Mouse (Mus musculus): ENCODE measurements around the gene Zkscan6. TPM values are rescaled to one million over a fixed set of nuclear protein-coding genes. Genes with fewer than 3 reads are reported as not detected.

The Zkscan6 gene
- polyA plus RNA-seq, 1 experiment, result 6.4 TPM

DNA sequence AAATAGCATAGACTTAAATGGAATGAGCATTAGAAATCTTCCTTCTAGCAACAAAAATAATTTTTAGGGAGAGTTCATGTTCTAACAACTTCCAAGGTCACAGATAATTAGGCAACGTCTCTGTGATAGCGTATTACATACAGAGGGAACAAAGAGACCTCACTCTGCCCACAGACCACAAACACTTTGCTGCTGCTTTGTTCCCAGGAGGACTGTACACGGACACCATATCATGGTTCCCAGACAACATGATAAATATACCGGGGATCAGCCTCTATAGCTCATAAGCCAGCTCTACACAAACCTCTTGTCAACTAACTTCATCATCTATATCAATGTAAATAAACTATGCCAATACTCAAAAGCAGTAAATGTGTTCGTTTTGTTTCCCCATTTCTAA is 37.0 kb upstream of the Zkscan6 start:
- H3K79me2 ChIP-seq (ENCODE audit: control insufficient read depth, insufficient read depth), result peaks cover 89% of the 10 kb centered on the region
- H3K4me2 ChIP-seq (ENCODE audit: low read depth), result no peak overlapping the region
- H3K36me3 ChIP-seq (ENCODE audit: control insufficient read depth, insufficient read depth), result no peaks in the 10 kb centered on the region
- no peak overlapping the region for H3ac ChIP-seq (ENCODE audit: control insufficient read depth, insufficient read length)
- no peaks in the 10 kb centered on the region for H3K27me3 ChIP-seq (ENCODE audit: control insufficient read depth, insufficient read depth, insufficient read length)
- no peak for TF ChIP-seq USF1 (IDR thresholded peaks at IDR 0.05; ENCODE audit: low read depth)
- no peak for TF ChIP-seq TCF12 (IDR thresholded peaks at IDR 0.05; ENCODE audit: insufficient read depth, poor library complexity, severe bottlenecking)
- no peak for TF ChIP-seq CEBPB (IDR thresholded peaks at IDR 0.05; ENCODE audit: insufficient read depth, poor library complexity, severe bottlenecking)
- no peak for TF ChIP-seq POLR2A (IDR thresholded peaks at IDR 0.05; ENCODE audit: insufficient read length, low read depth)
- TF ChIP-seq SRF (IDR thresholded peaks at IDR 0.05; ENCODE audit: control insufficient read depth, insufficient read length, low read depth), result no peak
- no peak for TF ChIP-seq TCF3 (IDR thresholded peaks at IDR 0.05; ENCODE audit: insufficient read length, low read depth)
- no peak for TF ChIP-seq E2F4 (IDR thresholded peaks at IDR 0.05; ENCODE audit: insufficient read depth)
- no peak for TF ChIP-seq MAX (IDR thresholded peaks at IDR 0.05; ENCODE audit: low read depth)
- TF ChIP-seq POLR2AphosphoS2 (IDR thresholded peaks at IDR 0.05; ENCODE audit: insufficient read length, low read depth), result no peak
- no peak for TF ChIP-seq MYOD1 (IDR thresholded peaks at IDR 0.05; ENCODE audit: control insufficient read depth in 1 of 3, insufficient read length in 2 of 3, low read depth in 2 of 3)
- TF ChIP-seq MYOG (IDR thresholded peaks at IDR 0.05; ENCODE audit: control insufficient read depth in 1 of 3, insufficient read depth in 1 of 3, insufficient read length in 2 of 3, low read depth in 2 of 3), result no peak
- TF ChIP-seq REST (IDR thresholded peaks at IDR 0.05; ENCODE audit: insufficient read depth, insufficient read length), result no peak
- no peak overlapping the region for H3K4me3 ChIP-seq

DNA sequence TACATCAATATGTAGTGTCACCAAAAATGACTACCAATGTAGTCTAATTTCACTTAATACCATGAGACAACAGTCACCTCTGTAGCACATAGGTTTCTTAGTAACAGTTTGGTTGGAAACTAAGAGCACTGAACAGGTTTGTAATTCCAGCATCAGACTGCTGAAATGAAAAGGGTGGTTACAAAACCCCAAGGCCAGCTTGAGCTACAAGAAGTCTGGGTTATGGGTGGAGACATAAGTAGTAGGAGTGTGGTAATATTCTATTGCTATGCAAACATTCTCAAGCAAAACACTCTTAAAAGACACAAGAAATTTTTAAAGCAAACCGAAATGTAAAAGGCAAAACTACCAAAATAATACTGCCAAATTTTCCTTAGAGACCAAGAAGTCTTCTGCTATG is 35.4 kb upstream of the Zkscan6 start:
- Histone ChIP-seq H3K4me3 (no peak overlapping the region), H3K4me2 (ENCODE audit: low read depth) (no peak overlapping the region), H3ac (ENCODE audit: control insufficient read depth, insufficient read length) (no peak overlapping the region), H3K79me2 (ENCODE audit: control insufficient read depth, insufficient read depth) (peaks cover 90% of the 10 kb centered on the region), H3K36me3 (ENCODE audit: control insufficient read depth, insufficient read depth) (no peaks in the 10 kb centered on the region), H3K27me3 (ENCODE audit: control insufficient read depth, insufficient read depth, insufficient read length) (no peaks in the 10 kb centered on the region)
- no peak for TF ChIP-seq REST (IDR thresholded peaks at IDR 0.05; ENCODE audit: insufficient read depth, insufficient read length)
- TF ChIP-seq TCF12 (IDR thresholded peaks at IDR 0.05; ENCODE audit: insufficient read depth, poor library complexity, severe bottlenecking), result no peak
- TF ChIP-seq MYOD1 (IDR thresholded peaks at IDR 0.05; ENCODE audit: control insufficient read depth in 1 of 3, insufficient read length in 2 of 3, low read depth in 2 of 3), result no peak
- no peak for TF ChIP-seq MYOG (IDR thresholded peaks at IDR 0.05; ENCODE audit: control insufficient read depth in 1 of 3, insufficient read depth in 1 of 3, insufficient read length in 2 of 3, low read depth in 2 of 3)
- no peak for TF ChIP-seq SRF (IDR thresholded peaks at IDR 0.05; ENCODE audit: control insufficient read depth, insufficient read length, low read depth)
- TF ChIP-seq USF1 (IDR thresholded peaks at IDR 0.05; ENCODE audit: low read depth), result no peak
- no peak for TF ChIP-seq CEBPB (IDR thresholded peaks at IDR 0.05; ENCODE audit: insufficient read depth, poor library complexity, severe bottlenecking)
- TF ChIP-seq E2F4 (IDR thresholded peaks at IDR 0.05; ENCODE audit: insufficient read depth), result no peak
- TF ChIP-seq MAX (IDR thresholded peaks at IDR 0.05; ENCODE audit: low read depth), result no peak
- no peak for TF ChIP-seq POLR2A (IDR thresholded peaks at IDR 0.05; ENCODE audit: insufficient read length, low read depth)
- no peak for TF ChIP-seq POLR2AphosphoS2 (IDR thresholded peaks at IDR 0.05; ENCODE audit: insufficient read length, low read depth)
- TF ChIP-seq TCF3 (IDR thresholded peaks at IDR 0.05; ENCODE audit: insufficient read length, low read depth), result no peak

DNA sequence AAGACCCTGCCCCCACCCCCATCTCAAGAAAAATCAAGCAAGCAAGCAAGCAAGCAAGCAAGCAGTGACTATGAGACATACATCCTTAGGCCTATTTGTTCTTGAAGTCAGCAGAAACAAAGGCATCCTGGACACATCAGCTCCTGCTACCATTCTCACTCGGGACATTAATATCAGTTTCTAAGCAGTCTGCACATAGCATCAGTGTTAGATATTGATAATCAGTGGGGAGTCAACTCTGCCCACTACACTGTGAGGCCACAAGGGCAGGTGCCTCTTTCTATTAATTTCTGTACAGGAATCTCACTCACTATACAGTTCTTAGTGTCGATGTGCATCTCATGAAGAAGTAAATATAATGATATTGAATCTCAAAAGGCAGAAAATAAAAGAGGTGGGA is 33.4 kb upstream of the Zkscan6 start:
- no peak for TF ChIP-seq E2F4 (IDR thresholded peaks at IDR 0.05; ENCODE audit: insufficient read depth)
- TF ChIP-seq POLR2AphosphoS2 (IDR thresholded peaks at IDR 0.05; ENCODE audit: insufficient read length, low read depth), result no peak
- no peak for TF ChIP-seq MAX (IDR thresholded peaks at IDR 0.05; ENCODE audit: low read depth)
- TF ChIP-seq SRF (IDR thresholded peaks at IDR 0.05; ENCODE audit: control insufficient read depth, insufficient read length, low read depth), result no peak
- no peak for TF ChIP-seq USF1 (IDR thresholded peaks at IDR 0.05; ENCODE audit: low read depth)
- TF ChIP-seq POLR2A (IDR thresholded peaks at IDR 0.05; ENCODE audit: insufficient read length, low read depth), result no peak
- TF ChIP-seq MYOG (IDR thresholded peaks at IDR 0.05; ENCODE audit: control insufficient read depth in 1 of 3, insufficient read depth in 1 of 3, insufficient read length in 2 of 3, low read depth in 2 of 3), result no peak
- TF ChIP-seq TCF12 (IDR thresholded peaks at IDR 0.05; ENCODE audit: insufficient read depth, poor library complexity, severe bottlenecking), result no peak
- TF ChIP-seq MYOD1 (IDR thresholded peaks at IDR 0.05; ENCODE audit: control insufficient read depth in 1 of 3, insufficient read length in 2 of 3, low read depth in 2 of 3), result no peak
- TF ChIP-seq TCF3 (IDR thresholded peaks at IDR 0.05; ENCODE audit: insufficient read length, low read depth), result no peak
- no peak for TF ChIP-seq REST (IDR thresholded peaks at IDR 0.05; ENCODE audit: insufficient read depth, insufficient read length)
- TF ChIP-seq CEBPB (IDR thresholded peaks at IDR 0.05; ENCODE audit: insufficient read depth, poor library complexity, severe bottlenecking), result no peak
- Histone ChIP-seq H3K27me3 (ENCODE audit: control insufficient read depth, insufficient read depth, insufficient read length) (no peaks in the 10 kb centered on the region), H3K79me2 (ENCODE audit: control insufficient read depth, insufficient read depth) (peaks cover 94% of the 10 kb centered on the region), H3K4me2 (ENCODE audit: low read depth) (no peak overlapping the region), H3ac (ENCODE audit: control insufficient read depth, insufficient read length) (no peak overlapping the region), H3K36me3 (ENCODE audit: control insufficient read depth, insufficient read depth) (no peaks in the 10 kb centered on the region), H3K4me3 (no peak overlapping the region)

DNA sequence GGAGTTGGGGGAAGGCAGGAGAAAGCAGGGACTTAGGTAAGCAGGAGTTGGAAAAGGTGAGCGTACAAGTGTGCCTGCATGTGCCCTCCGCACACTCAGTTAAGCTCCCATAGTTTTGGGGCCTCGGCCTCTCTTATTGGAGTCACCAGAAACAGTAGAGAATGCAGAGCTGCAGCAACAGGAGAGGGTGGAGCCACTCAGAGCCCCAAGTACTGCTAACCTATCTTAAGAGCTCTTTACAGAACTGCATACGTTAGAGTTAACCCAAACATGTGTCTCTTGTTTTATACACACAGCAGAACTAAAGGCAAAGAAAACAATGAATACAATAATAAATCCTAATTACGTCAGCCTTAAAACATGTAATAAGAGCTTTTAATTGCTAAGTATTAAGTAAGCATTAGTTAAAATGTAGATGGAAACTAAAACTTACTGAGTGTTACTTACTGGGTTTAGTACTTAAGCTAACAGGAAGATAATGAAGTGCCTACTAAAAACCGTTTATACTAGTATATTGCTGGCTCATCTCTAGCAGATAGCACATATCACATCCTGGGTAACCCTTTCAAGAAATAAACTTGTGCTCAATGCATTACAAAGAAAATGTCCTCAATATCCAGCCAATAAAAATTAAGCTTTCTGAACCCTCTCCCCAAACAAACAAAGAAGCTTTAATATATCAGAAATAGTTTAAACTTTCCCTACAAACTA is 32.9 kb upstream of the Zkscan6 start:
- Histone ChIP-seq H3K36me3 (ENCODE audit: control insufficient read depth, insufficient read depth) (no peaks in the 10 kb centered on the region), H3K4me3 (no peak overlapping the region), H3ac (ENCODE audit: control insufficient read depth, insufficient read length) (no peak overlapping the region), H3K4me2 (ENCODE audit: low read depth) (no peak overlapping the region), H3K79me2 (ENCODE audit: control insufficient read depth, insufficient read depth) (peaks cover 91% of the 10 kb centered on the region), H3K27me3 (ENCODE audit: control insufficient read depth, insufficient read depth, insufficient read length) (no peaks in the 10 kb centered on the region)
- TF ChIP-seq USF1 (IDR thresholded peaks at IDR 0.05; ENCODE audit: low read depth) (no peak), CEBPB (IDR thresholded peaks at IDR 0.05; ENCODE audit: insufficient read depth, poor library complexity, severe bottlenecking) (no peak), POLR2AphosphoS2 (IDR thresholded peaks at IDR 0.05; ENCODE audit: insufficient read length, low read depth) (no peak), TCF12 (IDR thresholded peaks at IDR 0.05; ENCODE audit: insufficient read depth, poor library complexity, severe bottlenecking) (no peak)
